Comparison of ENCODE assay signal across 9 mouse cellular contexts in genomic region chr3:63919634-63920033, GRCm38 (mm10). TPM values are rescaled to one million over a fixed set of nuclear protein-coding genes. Genes with fewer than 3 reads are reported as not detected.
A peak's percentile ranks its signal among the peaks of the same experiment; 100 is the strongest.
DNase-seq lines count a peak whose midpoint lies in the region; ATAC-seq and TF ChIP-seq lines count a peak whose summit lies in the region.
"Had no signal": no experiment of that assay in that cellular context is flagged by ENCODE, and none has a peak within 500 bp of the region (broad histone marks: within the 10 kb centered on the region; RNA-seq: fewer than 3 reads in every experiment).

No protein-coding gene starts in this region.

- H3K27ac ChIP-seq in intestine, postnatal 0 days (ENCODE audit: low read depth, low read length) = no peak overlapping the region
- H3K27ac ChIP-seq in intestine, embryonic 16.5 days (ENCODE audit: low read length) = no peak overlapping the region
- no peak overlapping the region for H3K27ac ChIP-seq in heart, embryonic 11.5 days (ENCODE audit: low read depth, low read length)
- H3K27ac ChIP-seq: neural tube, embryonic 13.5 days had no signal

- H3K9ac ChIP-seq in intestine, postnatal 0 days (ENCODE audit: low read depth, low read length) = no peak overlapping the region
- no peak overlapping the region for H3K9ac ChIP-seq in intestine, embryonic 16.5 days (ENCODE audit: low read depth, low read length)
- no peak overlapping the region for H3K9ac ChIP-seq in heart, embryonic 11.5 days (ENCODE audit: low read depth, low read length)
- H3K9ac ChIP-seq: neural tube, embryonic 13.5 days had no signal

- TF ChIP-seq CTCF in intestine, postnatal 0 days (IDR thresholded peaks at IDR 0.05; ENCODE audit: low read depth) = peak; percentile 73

- H3K27me3 ChIP-seq in intestine, postnatal 0 days (replicated peaks; ENCODE audit: control insufficient read depth, insufficient read depth, low read length) = no peaks in the 10 kb centered on the region
- no peaks in the 10 kb centered on the region for H3K27me3 ChIP-seq in intestine, embryonic 16.5 days (replicated peaks; ENCODE audit: control insufficient read depth, insufficient read depth, low read length)
- no peaks in the 10 kb centered on the region for H3K27me3 ChIP-seq in heart, embryonic 11.5 days (ENCODE audit: control insufficient read depth, insufficient read depth, low read length)
- H3K27me3 ChIP-seq: neural tube, embryonic 13.5 days had no signal

- 79% methylated on average over 3 of the region's 3 CpGs for WGBS in intestine, postnatal 0 days
- WGBS in intestine, embryonic 16.5 days = 70% methylated on average over 3 of the region's 3 CpGs
- WGBS in heart, embryonic 11.5 days (ENCODE audit: insufficient replicate concordance) = 50% methylated on average over 3 of the region's 3 CpGs

- H3K4me1 ChIP-seq in intestine, postnatal 0 days (replicated peaks; ENCODE audit: control insufficient read depth, insufficient read depth, low read length) = no peaks in the 10 kb centered on the region
- no peaks in the 10 kb centered on the region for H3K4me1 ChIP-seq in intestine, embryonic 16.5 days (ENCODE audit: control insufficient read depth, insufficient read depth, low read length)
- no peaks in the 10 kb centered on the region for H3K4me1 ChIP-seq in heart, embryonic 11.5 days (ENCODE audit: control insufficient read depth, insufficient read depth, low read length)
- H3K4me1 ChIP-seq: neural tube, embryonic 13.5 days had no signal

- peak; percentile 4 to 21 for DNase-seq in CD8-positive naive resting alpha-beta T cell, adult 2 months (ENCODE audit: low read depth in 2 of 2, low spot score in 2 of 2)
- peak; percentile 40 for DNase-seq in adrenal gland, postnatal 14 days
- DNase-seq in kidney, postnatal 14 days = peak; percentile 29
- peak; percentile 43 for DNase-seq in thymus, postnatal 14 days
- no peak for DNase-seq in layer of hippocampus, postnatal 36 days

- H3K4me3 ChIP-seq in intestine, postnatal 0 days (ENCODE audit: low read depth, low read length) = no peak overlapping the region
- H3K4me3 ChIP-seq in intestine, embryonic 16.5 days (ENCODE audit: low read length) = no peak overlapping the region
- no peak overlapping the region for H3K4me3 ChIP-seq in heart, embryonic 11.5 days (ENCODE audit: low read depth, low read length)
- H3K4me3 ChIP-seq: neural tube, embryonic 13.5 days had no signal

- no peaks in the 10 kb centered on the region for H3K9me3 ChIP-seq in intestine, postnatal 0 days (ENCODE audit: control insufficient read depth)
- no peaks in the 10 kb centered on the region for H3K9me3 ChIP-seq in intestine, embryonic 16.5 days (ENCODE audit: control insufficient read depth, low read length)
- no peaks in the 10 kb centered on the region for H3K9me3 ChIP-seq in heart, embryonic 11.5 days (replicated peaks; ENCODE audit: control insufficient read depth, low read length)
- H3K9me3 ChIP-seq: neural tube, embryonic 13.5 days had no signal

- H3K4me2 ChIP-seq in intestine, postnatal 0 days (replicated peaks; ENCODE audit: low read depth) = no peak overlapping the region
- no peak overlapping the region for H3K4me2 ChIP-seq in intestine, embryonic 16.5 days (ENCODE audit: low read depth, low read length)
- no peak overlapping the region for H3K4me2 ChIP-seq in heart, embryonic 11.5 days
- H3K4me2 ChIP-seq: neural tube, embryonic 13.5 days had no signal

- ATAC-seq in intestine, postnatal 0 days = no peak
- no peak for ATAC-seq in intestine, embryonic 16.5 days
- ATAC-seq in heart, embryonic 11.5 days (replicated peaks; ENCODE audit: insufficient number of reproducible peaks, low FRiP score, low TSS enrichment) = no peak

- peaks cover 10% of the 10 kb centered on the region; the same call in 1 of the 2 replicates for H3K36me3 ChIP-seq in intestine, postnatal 0 days (ENCODE audit: control insufficient read depth, insufficient read depth)
- H3K36me3 ChIP-seq in intestine, embryonic 16.5 days (ENCODE audit: control insufficient read depth, insufficient read depth, low read length) = no peaks in the 10 kb centered on the region
- H3K36me3 ChIP-seq in heart, embryonic 11.5 days (ENCODE audit: control insufficient read depth, insufficient read depth, low read length) = peaks cover 2% of the 10 kb centered on the region; the same call in 1 of the 2 replicates
- H3K36me3 ChIP-seq: neural tube, embryonic 13.5 days had no signal

RNA-seq across cellular contexts. Expression of gene E130311K13Rik, which starts 9.6 kb away (rescaled TPM):
- 3.4 and 3.7 TPM in 2 replicates for polyA plus RNA-seq in intestine, postnatal 0 days (2015; fragmentation: Nextera tagmentation; extraction: Ambion mirVana)
- 4.6 and 4.7 TPM in 2 replicates for polyA plus RNA-seq in intestine, embryonic 16.5 days (2015; fragmentation: Nextera tagmentation; extraction: Ambion mirVana)
- total RNA-seq in adrenal gland, postnatal 14 days (2021) = 10.1 and 10.2 TPM in 2 replicates
- polyA plus RNA-seq in heart, embryonic 11.5 days (2014; fragmentation: Nextera tagmentation; extraction: Ambion mirVana) = 3.7 and 4.8 TPM in 2 replicates
- total RNA-seq in layer of hippocampus, postnatal 36 days (2021) = 10 to 100 TPM; 12.5 to 13.4 TPM

RNA-seq across cellular contexts. Expression of gene Plch1, which starts 20.4 kb away (rescaled TPM):
- polyA plus RNA-seq in intestine, postnatal 0 days (2015; fragmentation: Nextera tagmentation; extraction: Ambion mirVana) = 2.2 and 2.6 TPM in 2 replicates
- polyA plus RNA-seq in intestine, embryonic 16.5 days (2015; fragmentation: Nextera tagmentation; extraction: Ambion mirVana) = 4.8 and 5.4 TPM in 2 replicates
- 0.11 and 0.15 TPM in 2 replicates for total RNA-seq in adrenal gland, postnatal 14 days (2021)
- 0.90 and 0.99 TPM in 2 replicates for polyA plus RNA-seq in heart, embryonic 11.5 days (2014; fragmentation: Nextera tagmentation; extraction: Ambion mirVana)
- 1 to 10 TPM; 4.7 to 6.2 TPM for total RNA-seq in layer of hippocampus, postnatal 36 days (2021)

RNA-seq across cellular contexts. Expression of gene Slc33a1, which starts 44.9 kb away (rescaled TPM):
- 22.4 and 25.2 TPM in 2 replicates for polyA plus RNA-seq in intestine, postnatal 0 days (2015; fragmentation: Nextera tagmentation; extraction: Ambion mirVana)
- polyA plus RNA-seq in intestine, embryonic 16.5 days (2015; fragmentation: Nextera tagmentation; extraction: Ambion mirVana) = 27.9 and 30.7 TPM in 2 replicates
- 24.4 and 31.5 TPM in 2 replicates for total RNA-seq in adrenal gland, postnatal 14 days (2021)
- polyA plus RNA-seq in heart, embryonic 11.5 days (2014; fragmentation: Nextera tagmentation; extraction: Ambion mirVana) = 10.2 and 10.4 TPM in 2 replicates
- total RNA-seq in layer of hippocampus, postnatal 36 days (2021) = 10 to 100 TPM; 29.1 to 31.0 TPM

RNA-seq across cellular contexts. Expression of gene Gmps, which starts 56.3 kb away (rescaled TPM):
- polyA plus RNA-seq in intestine, postnatal 0 days (2015; fragmentation: Nextera tagmentation; extraction: Ambion mirVana) = 11.5 and 12.4 TPM in 2 replicates
- polyA plus RNA-seq in intestine, embryonic 16.5 days (2015; fragmentation: Nextera tagmentation; extraction: Ambion mirVana) = 30.3 and 33.5 TPM in 2 replicates
- 28.3 and 31.4 TPM in 2 replicates for total RNA-seq in adrenal gland, postnatal 14 days (2021)
- 45.8 and 48.7 TPM in 2 replicates for polyA plus RNA-seq in heart, embryonic 11.5 days (2014; fragmentation: Nextera tagmentation; extraction: Ambion mirVana)
- total RNA-seq in layer of hippocampus, postnatal 36 days (2021) = 10 to 100 TPM; 47.9 to 49.8 TPM

Comparison
In these comparisons a context has a peak if more than half of its experiments do, and no peak if none do; other contexts are left out.
1. DNase-seq: peak in CD8-positive naive resting alpha-beta T cell, adult 2 months (2 of 2), adrenal gland, postnatal 14 days (single experiment), kidney, postnatal 14 days (single experiment) and thymus, postnatal 14 days (single experiment); none in layer of hippocampus, postnatal 36 days (0 of 2).